Mouse (Mus musculus): ENCODE measurements around the gene Col5a2. TPM values are rescaled to one million over a fixed set of nuclear protein-coding genes. Genes with fewer than 3 reads are reported as not detected.
"Not testable (repeated sequence)": the region's sequence is repeated elsewhere in the genome, so short reads cannot be mapped to it uniquely, and the experiment has no call there.

Gene Col5a2
- polyA plus RNA-seq, 1 experiment from 2014 or later, result 40.5 TPM

DNA sequence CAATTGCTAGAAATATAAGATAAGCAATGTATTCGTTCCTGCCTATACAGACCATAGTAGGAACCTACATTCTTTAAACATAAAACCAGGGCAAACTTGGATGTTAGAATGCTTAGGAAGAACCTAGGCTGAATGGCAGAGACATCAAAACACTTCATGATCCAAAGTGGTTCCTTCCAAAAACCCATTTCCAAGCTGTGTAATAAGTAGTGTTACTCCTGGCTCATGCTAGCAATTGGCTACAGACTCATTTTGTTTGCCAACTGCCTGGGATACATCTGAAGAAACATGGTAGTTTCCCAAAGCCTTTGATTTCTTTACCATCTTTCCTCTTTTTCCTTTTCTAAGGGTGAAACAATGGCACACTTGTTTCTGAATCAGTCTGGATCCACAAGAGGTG is 47.3 kb downstream of the Col5a2 start:
- no peak overlapping the region for H3K4me2 ChIP-seq (replicated peaks; ENCODE audit: low read depth, low read length)
- WGBS, result 92% methylated on average over 1 of the region's 1 CpGs
- no peak overlapping the region for H3K9ac ChIP-seq (replicated peaks; ENCODE audit: low read length)
- no peaks in the 10 kb centered on the region for H3K36me3 ChIP-seq (ENCODE audit: insufficient read depth, low read length)
- H3K27ac ChIP-seq (ENCODE audit: low read length), result no peak overlapping the region
- no peaks in the 10 kb centered on the region for H3K27me3 ChIP-seq (ENCODE audit: insufficient read depth, low read length)
- no peaks in the 10 kb centered on the region for H3K4me1 ChIP-seq (ENCODE audit: insufficient read depth, low read length)
- ATAC-seq (ENCODE audit: low FRiP score, low TSS enrichment), result no peak
- H3K9me3 ChIP-seq (ENCODE audit: low read length), result no peaks in the 10 kb centered on the region
- H3K4me3 ChIP-seq (ENCODE audit: low read length), result no peak overlapping the region

DNA sequence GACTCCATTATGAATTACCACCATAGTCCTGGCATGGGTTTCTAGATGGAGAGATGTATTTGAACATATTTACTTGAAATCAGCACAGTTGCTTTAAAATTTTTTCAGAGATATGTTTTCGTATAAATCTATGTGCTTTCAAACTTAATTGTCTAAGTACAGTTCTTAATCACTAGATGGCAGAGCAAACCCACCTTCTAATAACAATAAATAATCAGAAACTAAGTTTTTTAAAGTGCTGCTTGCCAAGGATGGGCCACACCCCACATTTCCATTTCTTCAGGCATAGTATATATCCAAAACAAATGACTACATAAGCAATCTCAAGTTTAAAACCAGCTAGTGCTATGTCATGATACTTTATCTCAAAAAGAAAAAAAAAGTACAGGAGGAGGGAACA is 54.2 kb downstream of the Col5a2 start:
- H3K4me1 ChIP-seq (ENCODE audit: insufficient read depth, low read length), result no peaks in the 10 kb centered on the region
- no peaks in the 10 kb centered on the region for H3K9me3 ChIP-seq (ENCODE audit: low read length)
- no peak overlapping the region for H3K27ac ChIP-seq (ENCODE audit: low read length)
- no peak overlapping the region for H3K9ac ChIP-seq (replicated peaks; ENCODE audit: low read length)
- H3K4me3 ChIP-seq (ENCODE audit: low read length), result no peak overlapping the region
- no peaks in the 10 kb centered on the region for H3K36me3 ChIP-seq (ENCODE audit: insufficient read depth, low read length)
- H3K4me2 ChIP-seq (replicated peaks; ENCODE audit: low read depth, low read length), result no peak overlapping the region
- ATAC-seq (ENCODE audit: low FRiP score, low TSS enrichment), result no peak
- no peaks in the 10 kb centered on the region for H3K27me3 ChIP-seq (ENCODE audit: insufficient read depth, low read length)
- WGBS, result 84% methylated on average over 1 of the region's 1 CpGs

DNA sequence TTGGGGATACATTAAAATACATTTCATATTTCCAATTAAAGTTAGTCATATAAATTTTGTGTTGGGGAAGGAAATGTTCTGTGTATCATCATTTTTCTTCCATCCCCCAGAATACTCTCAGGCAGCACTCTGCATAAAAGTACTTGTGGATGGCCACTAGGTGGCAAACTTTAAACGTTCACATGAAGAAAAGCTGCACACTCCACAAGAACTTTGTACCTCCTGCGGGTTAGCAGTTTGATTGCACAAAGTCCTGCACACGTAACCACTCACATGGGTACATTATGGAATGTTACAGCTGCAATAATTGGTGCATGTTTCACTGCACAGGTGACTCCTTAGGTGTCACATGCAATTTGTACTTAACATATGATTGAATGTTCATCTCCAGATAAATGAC is 71.2 kb downstream of the Col5a2 start:
- Histone ChIP-seq H3K9me3 (ENCODE audit: low read length) (no peaks in the 10 kb centered on the region), H3K27me3 (ENCODE audit: insufficient read depth, low read length) (no peaks in the 10 kb centered on the region), H3K4me1 (ENCODE audit: insufficient read depth, low read length) (no peaks in the 10 kb centered on the region), H3K9ac (replicated peaks; ENCODE audit: low read length) (no peak overlapping the region), H3K36me3 (ENCODE audit: insufficient read depth, low read length) (peaks cover 7% of the 10 kb centered on the region; the same call in 1 of the 2 replicates), H3K27ac (ENCODE audit: low read length) (no peak overlapping the region), H3K4me2 (replicated peaks; ENCODE audit: low read depth, low read length) (no peak overlapping the region), H3K4me3 (ENCODE audit: low read length) (no peak overlapping the region)
- 30% methylated on average over 3 of the region's 3 CpGs for WGBS
- ATAC-seq (ENCODE audit: low FRiP score, low TSS enrichment), result peak; percentile 88

DNA sequence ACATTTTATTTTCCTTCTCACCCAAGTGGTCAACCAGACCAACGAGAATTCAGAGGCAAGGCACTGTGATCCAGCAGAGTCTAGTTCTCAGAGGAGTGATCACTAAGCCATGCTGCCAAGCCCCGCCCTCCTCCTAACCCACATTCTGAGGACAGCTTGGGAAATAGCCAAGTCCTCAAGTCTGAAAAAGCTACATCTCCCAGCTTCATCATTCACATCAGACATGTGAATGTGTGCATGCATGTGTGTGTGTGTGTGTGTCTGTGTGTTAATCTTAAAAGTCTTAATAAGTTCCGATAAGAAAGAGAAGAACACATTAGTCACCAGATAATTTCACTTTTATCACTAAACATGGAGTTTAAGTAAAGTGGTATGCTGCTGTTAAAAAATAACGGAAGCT is 72.6 kb downstream of the Col5a2 start:
- H3K36me3 ChIP-seq (ENCODE audit: insufficient read depth, low read length), result peaks cover 7% of the 10 kb centered on the region; the same call in 1 of the 2 replicates
- no peak for ATAC-seq (ENCODE audit: low FRiP score, low TSS enrichment)

DNA sequence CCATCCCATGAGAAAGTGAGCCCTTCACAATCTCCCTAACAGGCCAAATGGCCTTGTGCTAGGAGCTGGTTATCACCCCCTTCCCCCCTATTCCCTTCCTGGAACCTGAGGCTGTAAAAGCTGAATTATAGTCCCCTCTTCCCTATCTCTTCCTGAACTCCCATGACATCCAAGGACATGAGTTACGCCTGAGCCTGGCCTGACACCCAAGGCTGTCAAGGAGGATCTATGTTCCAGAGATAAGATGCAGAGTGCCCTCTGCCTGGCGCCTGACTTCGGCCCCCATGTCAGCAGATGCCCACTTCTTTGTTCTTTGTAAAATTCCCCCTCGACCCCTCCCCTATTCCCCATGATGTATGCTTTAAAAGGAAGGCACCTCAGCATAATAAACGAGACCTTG is 73.9 kb downstream of the Col5a2 start:
- H3K9ac ChIP-seq (replicated peaks; ENCODE audit: low read length); H3K36me3 ChIP-seq (ENCODE audit: insufficient read depth, low read length); H3K4me2 ChIP-seq (replicated peaks; ENCODE audit: low read depth, low read length); H3K9me3 ChIP-seq (ENCODE audit: low read length); H3K27me3 ChIP-seq (ENCODE audit: insufficient read depth, low read length); H3K27ac ChIP-seq (ENCODE audit: low read length); H3K4me3 ChIP-seq (ENCODE audit: low read length); ATAC-seq (ENCODE audit: low FRiP score, low TSS enrichment); H3K4me1 ChIP-seq (ENCODE audit: insufficient read depth, low read length): not testable (repeated sequence)
- WGBS, result 66% methylated on average over 5 of the region's 5 CpGs

More for the DNA sequence above, 72.6 kb downstream of the Col5a2 start:
- H3K27ac ChIP-seq (ENCODE audit: low read length), result no peak overlapping the region
- no peak overlapping the region for H3K4me2 ChIP-seq (replicated peaks; ENCODE audit: low read depth, low read length)
- no peaks in the 10 kb centered on the region for H3K4me1 ChIP-seq (ENCODE audit: insufficient read depth, low read length)
- H3K9me3 ChIP-seq (ENCODE audit: low read length), result no peaks in the 10 kb centered on the region
- 80% methylated on average over 4 of the region's 4 CpGs for WGBS
- no peak overlapping the region for H3K9ac ChIP-seq (replicated peaks; ENCODE audit: low read length)
- H3K27me3 ChIP-seq (ENCODE audit: insufficient read depth, low read length), result no peaks in the 10 kb centered on the region
- H3K4me3 ChIP-seq (ENCODE audit: low read length), result no peak overlapping the region

DNA sequence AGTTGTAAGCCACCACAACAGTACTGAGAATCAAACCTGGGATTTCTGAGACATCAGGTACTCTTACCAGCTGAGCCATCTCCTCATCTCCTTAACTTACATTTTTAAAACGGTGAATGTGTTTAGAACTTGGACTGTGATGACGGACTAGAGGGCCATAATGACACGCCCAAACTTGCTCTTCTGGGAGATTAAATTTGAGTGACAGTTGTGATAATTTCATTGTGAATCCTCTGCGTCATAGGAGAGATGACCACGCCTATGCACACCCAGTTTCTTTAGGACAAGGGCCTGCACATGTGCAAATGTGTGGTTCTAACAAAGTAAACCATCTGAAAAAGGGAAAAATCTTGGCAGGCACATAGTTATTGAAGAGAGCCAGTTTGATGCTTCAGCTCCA is 79.2 kb downstream of the Col5a2 start:
- Histone ChIP-seq H3K27ac (ENCODE audit: low read length) (no peak overlapping the region), H3K27me3 (ENCODE audit: insufficient read depth, low read length) (no peaks in the 10 kb centered on the region), H3K4me2 (replicated peaks; ENCODE audit: low read depth, low read length) (no peak overlapping the region), H3K9ac (replicated peaks; ENCODE audit: low read length) (no peak overlapping the region), H3K4me3 (ENCODE audit: low read length) (no peak overlapping the region), H3K9me3 (ENCODE audit: low read length) (no peaks in the 10 kb centered on the region), H3K4me1 (ENCODE audit: insufficient read depth, low read length) (no peaks in the 10 kb centered on the region), H3K36me3 (ENCODE audit: insufficient read depth, low read length) (peaks cover 7% of the 10 kb centered on the region; the same call in 1 of the 2 replicates)
- WGBS, result 83% methylated on average over 5 of the region's 5 CpGs
- ATAC-seq (ENCODE audit: low FRiP score, low TSS enrichment), result no peak

DNA sequence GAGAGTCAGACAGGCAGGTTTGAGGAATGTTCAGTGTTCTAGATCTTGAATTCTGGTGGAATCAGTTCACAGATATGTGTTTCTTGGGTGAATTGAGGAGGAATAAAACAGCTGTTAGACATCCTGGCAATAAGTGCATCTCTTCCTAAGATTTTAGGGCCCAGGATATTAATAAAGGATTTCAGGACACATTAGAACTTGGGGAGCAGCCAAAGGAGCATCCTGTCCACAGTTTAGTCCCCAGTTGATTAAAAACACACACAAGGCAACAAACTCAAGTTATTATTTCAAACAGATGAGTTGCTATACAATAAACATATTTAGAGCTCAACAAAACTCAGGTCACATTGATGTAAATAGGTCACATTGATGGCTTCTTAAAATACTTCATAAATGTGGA is 82.5 kb downstream of the Col5a2 start:
- Histone ChIP-seq H3K27ac (ENCODE audit: low read length) (no peak overlapping the region), H3K9ac (replicated peaks; ENCODE audit: low read length) (no peak overlapping the region), H3K27me3 (ENCODE audit: insufficient read depth, low read length) (no peaks in the 10 kb centered on the region), H3K36me3 (ENCODE audit: insufficient read depth, low read length) (no peaks in the 10 kb centered on the region), H3K4me2 (replicated peaks; ENCODE audit: low read depth, low read length) (no peak overlapping the region), H3K4me3 (ENCODE audit: low read length) (no peak overlapping the region), H3K4me1 (ENCODE audit: insufficient read depth, low read length) (no peaks in the 10 kb centered on the region), H3K9me3 (ENCODE audit: low read length) (no peaks in the 10 kb centered on the region)
- ATAC-seq (ENCODE audit: low FRiP score, low TSS enrichment), result no peak

DNA sequence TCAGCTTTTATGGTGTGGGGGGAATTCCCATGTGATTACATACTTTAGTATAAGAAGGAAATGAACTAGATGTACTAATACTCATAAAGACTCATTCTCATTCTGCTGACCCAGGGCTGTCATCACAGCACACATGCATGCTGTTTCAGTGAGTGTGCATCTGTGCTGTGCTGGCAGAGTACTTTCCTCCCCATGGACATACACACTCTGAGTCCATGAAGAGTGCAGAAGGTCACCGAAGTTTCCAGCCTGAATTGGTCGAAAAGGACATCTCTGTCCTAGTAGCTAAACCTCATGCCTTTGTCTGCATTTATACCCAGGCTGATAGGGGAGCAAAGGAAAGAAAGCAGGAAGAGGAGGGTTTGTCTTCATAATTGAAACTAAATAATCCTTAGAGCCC is 83.2 kb downstream of the Col5a2 start:
- Histone ChIP-seq H3K27me3 (ENCODE audit: insufficient read depth, low read length) (no peaks in the 10 kb centered on the region), H3K36me3 (ENCODE audit: insufficient read depth, low read length) (no peaks in the 10 kb centered on the region), H3K27ac (ENCODE audit: low read length) (no peak overlapping the region), H3K4me2 (replicated peaks; ENCODE audit: low read depth, low read length) (no peak overlapping the region), H3K9ac (replicated peaks; ENCODE audit: low read length) (no peak overlapping the region), H3K9me3 (ENCODE audit: low read length) (no peaks in the 10 kb centered on the region), H3K4me1 (ENCODE audit: insufficient read depth, low read length) (no peaks in the 10 kb centered on the region), H3K4me3 (ENCODE audit: low read length) (no peak overlapping the region)
- 69% methylated on average over 2 of the region's 2 CpGs for WGBS
- ATAC-seq (ENCODE audit: low FRiP score, low TSS enrichment), result no peak

DNA sequence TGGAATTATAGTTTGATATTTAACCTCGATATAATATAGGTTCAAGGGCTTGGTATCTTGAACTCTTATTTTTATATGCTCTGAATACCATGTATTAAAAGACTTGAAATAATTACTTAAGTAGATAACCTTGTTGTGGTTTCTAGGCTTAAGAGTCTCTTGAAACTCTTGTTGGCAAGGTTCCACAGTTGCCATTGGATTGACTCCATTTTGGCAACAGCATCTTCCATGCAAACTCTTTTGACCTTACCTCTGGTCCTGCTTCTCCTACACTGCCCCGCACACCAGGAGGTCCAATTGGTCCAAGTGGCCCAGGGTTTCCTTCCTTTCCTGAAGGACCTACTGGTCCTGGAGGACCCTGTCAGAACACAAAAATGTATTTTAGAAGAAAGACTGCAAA is 121.2 kb downstream of the Col5a2 start:
- H3K27ac ChIP-seq (ENCODE audit: low read length), result no peak overlapping the region
- WGBS, result 88% methylated on average over 2 of the region's 2 CpGs
- H3K9ac ChIP-seq (replicated peaks; ENCODE audit: low read length), result no peak overlapping the region
- H3K4me1 ChIP-seq (ENCODE audit: insufficient read depth, low read length), result no peaks in the 10 kb centered on the region
- ATAC-seq (ENCODE audit: low FRiP score, low TSS enrichment), result no peak
- 0 out of 2 replicates have a peak, but pooled peaks cover 2% of the 10 kb centered on the region for H3K36me3 ChIP-seq (ENCODE audit: insufficient read depth, low read length)
- no peaks in the 10 kb centered on the region for H3K9me3 ChIP-seq (ENCODE audit: low read length)
- H3K27me3 ChIP-seq (ENCODE audit: insufficient read depth, low read length), result no peaks in the 10 kb centered on the region
- H3K4me3 ChIP-seq (ENCODE audit: low read length), result no peak overlapping the region
- H3K4me2 ChIP-seq (replicated peaks; ENCODE audit: low read depth, low read length), result no peak overlapping the region

DNA sequence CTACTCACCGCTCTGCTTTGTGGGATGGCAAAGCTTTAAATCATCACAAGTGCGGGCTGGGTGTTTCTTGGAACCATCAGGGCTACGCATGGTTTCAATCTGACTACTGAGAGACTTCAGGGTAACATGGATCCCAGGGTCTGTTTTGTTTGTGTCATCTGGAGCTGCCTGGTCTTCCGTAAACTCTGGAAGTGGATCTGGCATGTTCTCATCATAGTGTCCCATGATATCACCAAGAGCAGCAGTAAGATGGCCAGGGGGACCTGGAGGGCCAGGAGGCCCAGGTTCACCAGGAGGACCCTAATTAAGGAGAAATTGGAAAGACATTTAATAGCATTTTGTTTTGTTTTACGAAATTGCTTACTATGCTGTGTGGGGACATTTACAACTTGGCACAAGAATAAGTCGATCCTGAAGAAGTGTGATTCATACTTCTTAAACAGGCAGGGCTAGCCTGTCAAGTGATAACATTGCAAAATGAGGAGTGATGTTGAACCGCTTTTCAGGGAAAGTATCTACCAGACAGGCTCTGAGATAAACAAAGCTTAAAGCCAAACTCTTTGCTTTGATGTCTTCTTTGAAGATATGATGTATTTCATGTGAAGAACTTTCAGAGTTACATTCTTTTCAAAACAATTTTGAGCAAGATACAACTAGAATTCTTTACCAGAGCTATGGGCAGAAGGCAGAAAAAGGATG is 122.9 kb downstream of the Col5a2 start:
- Histone ChIP-seq H3K9me3 (ENCODE audit: low read length) (no peaks in the 10 kb centered on the region), H3K4me1 (ENCODE audit: insufficient read depth, low read length) (no peaks in the 10 kb centered on the region), H3K36me3 (ENCODE audit: insufficient read depth, low read length) (0 out of 2 replicates have a peak, but pooled peaks cover 2% of the 10 kb centered on the region), H3K9ac (replicated peaks; ENCODE audit: low read length) (no peak overlapping the region), H3K27me3 (ENCODE audit: insufficient read depth, low read length) (no peaks in the 10 kb centered on the region), H3K4me3 (ENCODE audit: low read length) (no peak overlapping the region), H3K27ac (ENCODE audit: low read length) (no peak overlapping the region), H3K4me2 (replicated peaks; ENCODE audit: low read depth, low read length) (no peak overlapping the region)
- WGBS, result 75% methylated on average over 7 of the region's 7 CpGs
- ATAC-seq (ENCODE audit: low FRiP score, low TSS enrichment), result no peak

Data from kidney, embryonic 16.5 days (tissue).